Mouse (Mus musculus) thymus, adult 2 months (tissue): ENCODE results near the gene Usp18.

Source experiments
- CTCF ChIP-seq: fragments of 200-500 bp; IDR thresholded peaks from 2 replicates; pipeline ENCODE4 v1.5.1; 2012; ENCODE audit warnings: mild to moderate bottlenecking, control low read depth, low read length, moderate library complexity, borderline replicate concordance; ENCODE audit not compliant: control insufficient read depth, poor library complexity, insufficient read depth; ENCODE audit errors: extremely low read depth
- POLR2A ChIP-seq: fragments of 200-500 bp; IDR thresholded peaks from 2 replicates; pipeline ENCODE4 v1.6.1; 2012; ENCODE audit warnings: mild to moderate bottlenecking, low read length, control low read depth, moderate library complexity; ENCODE audit not compliant: control insufficient read depth, poor library complexity, insufficient read depth; ENCODE audit errors: extremely low read depth

DNA sequence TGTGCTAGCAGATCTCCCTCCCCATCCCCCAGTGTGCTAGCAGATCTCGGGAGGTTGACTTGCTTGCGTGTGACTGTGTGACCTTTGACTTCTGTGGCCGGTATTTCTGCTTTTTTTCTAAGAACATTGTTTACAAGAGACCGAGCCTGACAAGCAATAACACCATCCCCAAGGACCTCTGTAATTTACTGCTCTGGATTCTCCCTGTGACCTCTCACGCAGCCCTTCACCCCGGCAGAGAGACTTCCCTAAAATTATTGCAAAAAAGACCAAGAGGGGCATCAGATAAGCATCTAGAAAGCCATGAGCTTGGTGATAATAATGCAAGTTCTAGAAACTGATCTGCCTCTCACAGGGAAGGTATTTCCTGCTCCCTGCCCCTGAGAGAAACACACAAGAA lies 20.7 kb upstream of the Usp18 start:
- TF ChIP-seq CTCF (no peak), POLR2A (no peak)
